Mouse (Mus musculus) left cerebral cortex, postnatal 14 days (tissue): ENCODE measurements around the gene Mgat2. TPM values are rescaled to one million over a fixed set of nuclear protein-coding genes. Genes with fewer than 3 reads are reported as not detected.
"Not testable (repeated sequence)": the region's sequence is repeated elsewhere in the genome, so short reads cannot be mapped to it uniquely, and the experiment has no call there.

Experiments used
- DNase-seq, 2 experiments: peaks; one replicate each; pipeline ENCODE4 v3.0.0; 2021 to 2022; ENCODE audit warnings: low spot score in 2 of 2, mixed read lengths in 1 of 2
- intact Hi-C: fragments of 180-260 bp; cut with DNase I; formaldehyde crosslinking; loops from one replicate; pipeline ENCODE4 v1.15.1; 2025
- long read RNA-seq, 2 experiments: library from polyadenylated mRNA; stranded (forward); transcript quantifications; one replicate each; pipeline ENCODE4 v2.0.0; 2021
- total RNA-seq, 2 experiments: library from RNA; stranded (reverse); gene quantifications; 2 replicates each; pipeline ENCODE4 v1.2.3; 2021

The Mgat2 gene
- total RNA-seq, result 10 to 100 TPM; 30.7 to 34.9 TPM
- long read RNA-seq, experiment 1, transcript Mgat2-201 (1 exons, 2,614 nt), result major isoform, 130 of 130 reads
- long read RNA-seq, experiment 1, partial matches to known transcripts, result 0 of 130 reads
- long read RNA-seq, experiment 1, other reads (novel, unspliced or antisense), result 0 of 130 reads
- long read RNA-seq, experiment 2, transcript Mgat2-201 (1 exons, 2,614 nt), result major isoform, 102 of 102 reads
- long read RNA-seq, experiment 2, partial matches to known transcripts, result 0 of 102 reads
- long read RNA-seq, experiment 2, other reads (novel, unspliced or antisense), result 0 of 102 reads

DNA sequence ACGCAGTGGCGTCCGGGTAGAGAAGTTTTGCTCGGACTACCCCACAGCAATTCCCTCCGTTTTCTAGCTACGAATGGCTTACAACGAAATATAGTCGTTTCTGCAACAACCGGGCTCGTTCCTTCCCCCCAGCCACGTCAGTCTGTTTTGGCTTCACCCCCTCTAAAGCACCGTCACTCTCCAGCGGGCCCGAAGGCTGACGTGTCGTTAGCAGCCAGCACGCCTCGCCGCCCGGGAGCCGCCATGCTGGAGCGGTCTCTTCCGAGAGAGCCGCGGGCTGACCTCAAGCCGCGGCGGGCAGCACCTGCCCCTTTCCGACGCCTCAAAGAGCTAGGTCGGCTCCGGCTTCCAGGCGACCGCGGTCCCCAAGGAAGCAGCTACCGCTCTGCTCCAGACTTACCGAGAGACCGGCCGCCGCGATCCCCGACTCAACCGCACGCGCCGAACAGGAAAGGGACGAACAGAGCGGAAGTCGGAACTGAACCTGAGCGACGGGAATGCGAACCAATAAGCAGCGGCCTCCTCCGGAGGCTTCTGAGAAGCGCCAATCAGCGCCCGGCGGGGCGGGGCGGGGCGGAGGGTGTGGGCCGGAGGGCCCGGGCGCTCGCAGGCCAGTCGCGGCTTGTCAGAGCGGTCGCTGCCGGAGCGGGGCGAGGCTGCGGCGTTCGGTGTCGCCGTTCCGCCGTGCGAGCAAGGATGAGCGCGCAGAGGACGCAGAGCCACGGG is at the start of gene Mgat2, which contains the start of gene Rpl36al:
Gene Mgat2 (plus strand): TSS at position 575 of the 726 bp plus-strand sequence.
Gene Rpl36al (minus strand): TSS at position 501 of the 726 bp plus-strand sequence.
- DNase-seq, result peak; percentile 98 to 100
- intact Hi-C loops, result no loop called here

DNA sequence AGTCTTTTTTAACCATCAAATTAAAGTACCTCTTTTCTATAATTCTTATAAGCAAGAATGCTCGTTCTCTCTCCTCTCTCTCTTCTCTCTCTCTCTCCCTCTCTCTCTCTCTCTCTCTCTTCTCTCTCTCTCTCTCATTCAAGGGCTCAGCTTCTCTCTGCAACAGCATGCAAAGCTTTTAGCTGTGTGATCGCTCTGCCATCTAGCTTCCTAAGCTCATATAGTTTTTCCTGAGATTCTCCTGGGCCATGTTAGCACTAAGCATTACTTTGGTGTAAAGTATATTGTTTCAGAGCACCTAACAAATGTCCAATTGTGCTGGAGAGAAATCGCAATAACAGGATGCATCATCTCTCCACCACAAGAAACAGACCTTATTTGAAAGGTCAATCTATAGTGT is 44.8 kb upstream of the Mgat2 start:
- intact Hi-C loops, result no loop called here
- no peak for DNase-seq

- intact Hi-C loops, result no loop called here
These were observed 44.1 kb upstream of the Mgat2 start for GRCm38 (mm10) chr12:69139841-69140240.

DNA sequence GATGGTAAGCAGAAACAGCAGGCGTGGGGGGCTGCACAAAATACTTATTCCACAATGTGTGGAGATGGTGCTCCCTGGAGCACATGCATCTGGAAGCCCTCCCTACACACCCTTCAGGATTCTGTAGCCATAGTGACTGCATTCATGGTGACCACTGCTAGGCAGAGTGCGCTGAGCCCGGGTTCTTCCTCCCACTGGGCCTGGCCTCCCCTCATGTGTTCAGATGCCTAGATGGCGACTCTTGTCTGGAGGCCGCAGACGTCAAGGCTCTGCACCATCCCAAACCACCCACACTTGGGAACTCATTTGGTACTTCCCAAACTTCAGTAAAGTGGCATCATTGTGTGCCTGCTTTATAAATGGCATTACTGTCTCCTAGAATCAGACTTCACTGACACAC is 40.5 kb upstream of the Mgat2 start:
- intact Hi-C loops, result no loop called here

More at GRCm38 (mm10) chr12:69139841-69140240, 44.1 kb upstream of the Mgat2 start:
- no peak for DNase-seq

GRCm38 (mm10) chr12:69147166-69147735 is 36.7 kb upstream of the Mgat2 start:
- intact Hi-C loops, result no loop called here
- DNase-seq, result no peak

More for the DNA sequence above, 40.5 kb upstream of the Mgat2 start:
- no peak for DNase-seq

GRCm38 (mm10) chr12:69150049-69150448 is 33.9 kb upstream of the Mgat2 start:
- intact Hi-C loops, result no loop called here
- DNase-seq, result no peak

GRCm38 (mm10) chr12:69155923-69156322 is 28.0 kb upstream of the Mgat2 start:
- intact Hi-C loops, result no loop called here
- DNase-seq, result no peak

- no peak for DNase-seq
These were observed 27.5 kb upstream of the Mgat2 start for GRCm38 (mm10) chr12:69156436-69156835.

GRCm38 (mm10) chr12:69157107-69157506 is 26.9 kb upstream of the Mgat2 start:
- intact Hi-C loops, result no loop called here
- DNase-seq, result no peak

More at GRCm38 (mm10) chr12:69156436-69156835, 27.5 kb upstream of the Mgat2 start:
- intact Hi-C loops, result no loop called here

DNA sequence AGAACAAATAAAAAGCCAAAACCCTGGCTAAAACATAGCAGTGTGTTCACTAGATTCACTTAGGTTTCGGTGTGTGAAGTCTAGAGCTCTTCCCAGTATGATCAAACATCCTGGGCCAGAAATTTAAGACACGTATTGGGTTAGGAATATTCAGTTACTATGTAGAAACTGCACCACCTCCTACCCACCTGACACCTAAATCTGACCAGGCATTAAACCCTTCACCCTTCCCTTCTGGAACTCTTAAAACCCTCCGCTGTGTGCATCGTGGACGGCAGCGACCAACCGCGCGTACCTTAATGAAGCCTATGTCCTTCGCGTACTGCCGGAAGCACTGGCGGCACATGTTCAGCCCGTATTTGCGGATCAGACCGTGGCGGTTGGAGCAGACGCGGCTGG is 25.6 kb upstream of the Mgat2 start:
- DNase-seq, result no peak
- intact Hi-C loops, result no loop called here

- intact Hi-C loops, result not testable (repeated sequence)
These were observed 25.0 kb upstream of the Mgat2 start, which contains the start of gene Rps29 for GRCm38 (mm10) chr12:69158765-69159577. Gene Rps29 (minus strand): TSS chr12:69159186.

DNA sequence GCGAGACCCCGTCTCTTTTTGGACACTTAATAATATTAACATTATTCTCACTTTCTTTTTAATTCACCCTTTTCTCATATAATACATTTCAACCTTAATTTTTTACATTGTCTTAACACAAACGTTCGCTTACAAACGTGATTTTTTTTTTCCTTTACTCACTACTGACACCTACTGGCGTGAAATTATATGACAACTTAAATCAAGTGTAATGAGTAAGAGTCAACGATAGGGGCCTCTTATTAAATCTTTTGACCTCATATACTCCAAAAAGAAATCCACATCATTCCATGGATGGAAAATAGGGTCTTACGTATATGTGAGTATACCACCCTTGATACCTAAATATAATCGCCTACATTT is 24.4 kb upstream of the Mgat2 start:
- peak; percentile 21 to 75 for DNase-seq
- intact Hi-C loops, result no loop called here

More at GRCm38 (mm10) chr12:69158765-69159577, 25.0 kb upstream of the Mgat2 start, which contains the start of gene Rps29:
- DNase-seq, result peak; percentile 99

DNA sequence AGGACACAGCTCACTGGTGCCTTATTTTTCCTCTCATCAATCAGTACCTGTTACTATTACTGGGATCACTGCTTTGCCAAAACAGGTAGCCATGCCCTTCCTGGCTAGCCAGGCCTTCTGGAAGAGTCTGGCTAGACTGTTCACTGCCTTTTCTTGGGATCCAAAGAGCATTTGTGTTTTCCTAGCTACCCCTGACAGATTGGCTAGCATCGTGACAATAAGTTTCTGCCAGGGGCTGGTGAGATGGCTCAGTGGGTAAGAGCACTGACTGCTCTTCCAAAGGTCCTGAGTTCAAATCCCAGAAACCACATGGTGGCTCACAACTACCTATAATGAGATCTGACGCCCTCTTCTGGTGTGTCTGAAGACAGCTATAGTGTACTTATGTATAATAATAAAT is 23.3 kb upstream of the Mgat2 start:
- DNase-seq, intact Hi-C loops: not testable (repeated sequence)

DNA sequence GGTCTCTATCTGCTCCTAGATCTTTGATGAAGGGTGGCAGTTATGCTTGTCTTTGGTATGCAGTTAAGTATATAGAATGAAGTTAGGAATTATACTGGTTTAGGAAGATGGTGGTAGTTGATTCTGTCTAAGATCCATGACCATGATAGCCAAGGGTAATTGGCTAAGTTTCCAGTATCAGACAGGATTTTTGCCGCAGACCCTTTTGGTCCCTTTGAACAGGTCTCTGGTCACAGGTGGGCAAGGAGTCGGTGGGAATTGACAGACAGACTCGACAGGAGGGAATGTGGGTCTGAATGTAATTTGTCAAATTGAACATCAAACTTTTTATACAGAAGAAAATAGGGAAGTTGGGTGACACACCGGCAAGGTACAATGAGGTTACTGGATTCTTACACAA is 20.4 kb upstream of the Mgat2 start:
- intact Hi-C loops, DNase-seq: not testable (repeated sequence)

- intact Hi-C loops, result no loop called here
- DNase-seq, result no peak
These were observed 19.1 kb upstream of the Mgat2 start for GRCm38 (mm10) chr12:69164904-69165303.

- DNase-seq, intact Hi-C loops: not testable (repeated sequence)
These were observed 16.9 kb upstream of the Mgat2 start for GRCm38 (mm10) chr12:69166861-69167581.

DNA sequence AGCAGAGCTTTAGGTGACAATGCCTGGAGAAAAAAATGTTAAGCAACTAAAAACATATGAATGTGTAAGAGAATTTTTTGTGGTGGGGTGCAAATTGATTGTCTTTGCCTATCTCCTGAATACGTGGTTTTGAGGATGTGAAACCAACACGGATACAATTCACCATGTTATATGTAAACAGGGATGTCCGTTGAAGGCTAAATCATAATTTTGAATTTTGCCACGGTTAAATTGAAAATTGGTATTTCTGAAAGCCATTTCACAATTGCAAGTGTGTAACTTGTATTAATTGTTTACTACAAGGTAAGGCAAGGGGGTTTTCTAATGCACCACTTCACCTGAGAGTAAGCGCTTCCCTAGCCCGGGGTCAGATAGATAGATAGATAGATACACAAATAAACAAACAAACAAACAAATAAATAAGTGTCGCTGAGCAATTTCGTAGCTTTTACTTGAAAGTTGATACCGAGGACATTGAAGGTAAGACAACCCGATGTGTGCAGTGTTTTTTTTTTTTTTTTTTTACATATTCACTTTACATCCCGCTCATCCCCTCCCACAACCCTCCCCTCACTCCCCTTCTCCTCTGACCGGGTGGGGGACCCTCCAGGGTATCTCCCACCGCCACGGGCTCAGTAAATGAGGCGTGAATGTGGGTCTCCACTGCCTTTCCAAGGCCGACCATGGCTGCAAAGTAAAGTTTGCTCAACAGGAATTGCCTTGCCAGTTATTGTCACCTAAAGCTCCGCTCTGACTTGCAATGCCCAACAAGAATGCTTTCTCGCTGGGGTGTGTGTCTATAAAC is 16.1 kb upstream of the Mgat2 start:
- intact Hi-C loops, result no loop called here
- no peak for DNase-seq
